Mouse (Mus musculus) bone marrow, adult 2 months (tissue): ENCODE data around the gene Prodh2. TPM values are rescaled to one million over a fixed set of nuclear protein-coding genes. Genes with fewer than 3 reads are reported as not detected.
A peak's percentile ranks its signal among the peaks of the same experiment; 100 is the strongest.

Experiments used
- H3K27ac ChIP-seq: fragments of 200-500 bp; 2 replicates; pipeline ENCODE4 v1.5.1; 2012; ENCODE audit warnings: low read depth, mild to moderate bottlenecking, control low read depth, inconsistent platforms, low read length; ENCODE audit not compliant: control insufficient read depth, poor library complexity, insufficient read depth
- H3K4me1 ChIP-seq: fragments of 200-500 bp; 2 replicates; pipeline ENCODE4 v1.6.1; 2011; ENCODE audit warnings: low read length; ENCODE audit not compliant: control insufficient read depth, insufficient read depth
- H3K4me3 ChIP-seq: fragments of 200-500 bp; replicated peaks from 2 replicates; pipeline ENCODE3; 2011; ENCODE audit warnings: mild to moderate bottlenecking, low read depth, low read length, control low read depth; ENCODE audit not compliant: control insufficient read depth
- CTCF ChIP-seq: fragments of 200-500 bp; IDR thresholded peaks from 2 replicates; pipeline ENCODE4 v1.5.1; 2011; ENCODE audit warnings: low read length, control low read depth; ENCODE audit not compliant: control insufficient read depth, insufficient read depth
- POLR2A ChIP-seq: fragments of 200-500 bp; IDR thresholded peaks from 2 replicates; pipeline ENCODE4 v1.6.1; 2011; ENCODE audit warnings: low read depth, mild to moderate bottlenecking, control low read depth, low read length, borderline replicate concordance; ENCODE audit not compliant: control insufficient read depth
- WGBS: fragments of 180-500 bp; shearing (Covaris S2); methylation state at CpG from one replicate; pipeline ENCODE4 v1.1.7; 2018; 5-methylcytosine and 5-hydroxymethylcytosine counted together
- polyA plus RNA-seq: library from polyadenylated mRNA; stranded (reverse); fragments of >200 nt; gene quantifications from 2 replicates; pipeline ENCODE4 v1.2.4, GENCODE M21; 2011; ENCODE audit warnings: low replicate concordance; ENCODE audit not compliant: missing spikeins, insufficient read depth, insufficient read length

Gene Prodh2
- polyA plus RNA-seq, 1 experiment: 3.1 TPM

DNA sequence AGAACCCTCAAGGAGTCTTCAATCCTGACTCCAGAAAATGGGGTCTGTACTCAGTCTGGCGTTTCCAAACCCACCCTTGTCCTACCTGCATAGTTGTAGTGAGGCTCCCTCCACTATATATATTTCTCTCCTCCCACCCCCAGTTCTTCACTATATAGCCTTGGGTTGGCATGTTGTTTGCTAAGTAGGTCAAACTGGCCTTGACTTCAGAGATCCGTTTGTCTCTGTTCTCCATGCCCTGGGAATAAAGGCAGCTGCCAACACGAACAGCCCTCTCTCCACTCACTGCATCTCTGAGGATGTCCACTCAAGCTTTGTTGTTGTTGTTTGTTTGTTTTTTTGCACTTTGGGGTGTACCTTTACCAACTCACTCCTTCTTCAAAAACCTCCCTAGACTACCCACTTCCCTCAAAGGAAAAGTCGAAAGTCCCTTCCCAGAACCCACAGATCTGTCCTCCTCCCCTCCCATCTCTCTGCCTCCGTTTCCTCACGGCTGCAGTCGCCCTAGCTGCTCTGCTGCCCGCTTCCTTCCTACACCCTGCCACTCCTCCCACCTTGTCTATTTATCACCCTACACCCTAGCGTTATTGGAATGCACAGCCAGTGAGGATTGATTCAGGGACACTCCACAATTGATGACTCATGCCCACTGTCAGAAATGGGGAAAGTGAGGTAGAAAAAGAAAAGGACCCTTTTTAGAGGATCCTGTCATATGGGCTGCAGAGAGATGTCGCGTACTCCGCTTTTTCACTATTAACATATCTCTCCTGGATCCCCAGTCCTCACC, 65.4 kb downstream of the Prodh2 start:
- Histone ChIP-seq H3K4me1 (peaks cover 2% of the 10 kb centered on the region; the same call in 1 of the 2 replicates), H3K4me3 (peak overlapping the region; percentile 81), H3K27ac (peak overlapping the region; percentile 66)
- WGBS: 6% methylated on average over 12 of the region's 12 CpGs
- TF ChIP-seq CTCF (no peak), POLR2A (no peak)

DNA sequence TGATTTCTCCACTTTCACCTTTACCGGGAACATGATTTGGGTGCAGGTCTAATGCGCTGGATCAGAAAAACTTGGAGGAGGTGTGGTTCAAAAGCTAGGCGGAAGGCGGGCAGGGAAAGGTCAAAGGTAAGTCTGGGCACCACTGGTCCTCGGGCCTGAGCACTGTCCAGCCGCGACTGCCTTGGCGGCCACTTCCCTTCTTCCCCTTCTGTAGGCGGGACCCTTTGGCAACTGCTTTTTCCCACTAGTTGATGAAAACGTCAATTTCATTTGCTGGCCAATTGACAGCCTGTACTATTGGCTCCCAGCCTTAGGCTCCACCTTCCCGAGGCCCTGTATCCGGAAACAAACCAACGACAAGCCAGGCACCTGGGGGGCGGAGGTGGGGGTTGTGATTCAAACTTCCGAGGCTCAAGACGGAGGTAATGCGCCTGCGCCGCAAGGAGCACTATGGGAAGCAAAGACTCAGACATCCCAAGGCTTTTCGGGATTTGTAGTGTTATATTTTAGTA, 66.1 kb downstream of the Prodh2 start, which contains the start of gene Lin37:
TSS of gene Lin37 (minus strand) at position 396 of the 512 bp plus-strand sequence.
- no peak for TF ChIP-seq CTCF
- peak; percentile 62; the same call in 1 of the 2 replicates for TF ChIP-seq POLR2A
- under 1% methylated on average over 20 of the region's 20 CpGs for WGBS
- Histone ChIP-seq H3K27ac (peak within 1 kb of the TSS; percentile 66), H3K4me1 (peaks cover 3% of the 10 kb centered on the region; the same call in 1 of the 2 replicates), H3K4me3 (peak within 1 kb of the TSS; percentile 81)

DNA sequence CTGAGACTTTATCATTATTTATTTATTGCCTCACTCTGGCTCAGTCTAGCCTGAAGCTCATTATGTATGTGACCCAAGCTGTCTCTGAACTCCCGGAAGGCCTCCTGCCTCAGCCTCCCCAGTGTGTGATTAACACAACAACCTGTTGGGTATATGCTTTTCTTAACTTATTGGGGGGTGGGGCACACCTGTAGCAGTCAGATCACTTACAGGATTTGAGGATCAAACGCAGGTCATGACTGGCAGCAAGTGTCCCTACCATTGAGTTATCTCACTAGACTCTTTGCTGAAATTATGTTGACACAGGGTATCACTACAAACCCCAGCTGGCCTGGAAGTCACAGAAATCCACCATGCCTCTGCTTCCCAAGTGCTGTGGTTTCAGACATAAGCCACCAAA, 66.9 kb downstream of the Prodh2 start:
- H3K27ac ChIP-seq: no peak overlapping the region
- TF ChIP-seq POLR2A (no peak), CTCF (no peak)
- WGBS: 81% methylated on average over 2 of the region's 2 CpGs
- H3K4me3 ChIP-seq: no peak overlapping the region
- H3K4me1 ChIP-seq: peaks cover 3% of the 10 kb centered on the region; the same call in 1 of the 2 replicates

DNA sequence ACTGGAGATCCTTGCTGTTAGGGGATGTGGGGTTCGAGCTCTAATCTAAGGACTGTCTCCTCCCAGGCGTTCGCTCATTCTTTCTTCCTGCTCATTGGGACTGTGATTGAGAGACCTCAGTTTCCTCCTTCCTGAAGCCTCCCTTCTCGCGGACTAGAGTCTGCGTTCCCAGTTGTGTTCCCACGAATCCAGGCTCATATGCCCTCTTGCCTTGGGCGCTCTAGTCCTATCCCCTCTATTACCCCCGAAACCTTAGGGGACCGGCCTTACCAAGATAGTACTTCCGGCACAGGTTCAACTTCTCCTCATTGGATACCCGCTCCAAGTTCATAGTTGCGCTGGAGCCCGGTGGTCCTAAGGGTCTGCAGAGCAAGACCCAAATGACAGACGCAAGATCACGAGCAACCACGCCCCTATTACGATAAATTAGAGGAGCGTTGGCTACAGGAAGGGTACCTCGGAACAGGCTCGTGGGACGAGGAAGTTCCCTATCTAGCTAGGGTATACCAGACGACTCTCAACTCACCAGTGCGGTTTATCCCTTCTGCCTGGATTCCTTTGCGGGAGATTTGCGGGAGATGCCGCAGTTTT, 69.2 kb downstream of the Prodh2 start:
- peak overlapping the region; percentile 17 for H3K27ac ChIP-seq
- H3K4me1 ChIP-seq: peaks cover 3% of the 10 kb centered on the region; the same call in 1 of the 2 replicates
- TF ChIP-seq POLR2A (no peak), CTCF (no peak)
- peak overlapping the region; percentile 90 for H3K4me3 ChIP-seq
- under 1% methylated on average over 27 of the region's 27 CpGs for WGBS

Other genes starting within 250 kb of the Prodh2 start
- gene Thap8, start 213.5 kb upstream of the Prodh2 start, polyA plus RNA-seq: not detected in 2 replicates
- gene Wdr62, start 213.2 kb upstream of the Prodh2 start, polyA plus RNA-seq: 33.7 and 45.3 TPM in 2 replicates
- gene Clip3, start 201.9 kb upstream of the Prodh2 start, polyA plus RNA-seq: 3.2 and 3.5 TPM in 2 replicates
- gene Alkbh6, start 184.9 kb upstream of the Prodh2 start, polyA plus RNA-seq: 11.7 and 23.3 TPM in 2 replicates
- 1.3 and 8.9 TPM in 2 replicates for gene Syne4, start 178.8 kb upstream of the Prodh2 start, polyA plus RNA-seq
- gene E130208F15Rik, start 171.9 kb upstream of the Prodh2 start, polyA plus RNA-seq: 0.56 TPM in 1 of 2 replicates, not detected in the other
- gene Sdhaf1, start 169.7 kb upstream of the Prodh2 start, polyA plus RNA-seq: 6.3 and 10.1 TPM in 2 replicates
- gene Lrfn3, start 130.8 kb upstream of the Prodh2 start, polyA plus RNA-seq: 0.45 and 0.70 TPM in 2 replicates
- 164 and 433 TPM in 2 replicates for gene Tyrobp, start 79.9 kb upstream of the Prodh2 start, polyA plus RNA-seq
- 47.8 and 107 TPM in 2 replicates for gene Hcst, start 73.8 kb upstream of the Prodh2 start, polyA plus RNA-seq
- gene Nfkbid, start 71.9 kb upstream of the Prodh2 start, polyA plus RNA-seq: 12.3 and 34.2 TPM in 2 replicates
- 6.2 TPM in 1 of 2 replicates, not detected in the other for gene Aplp1, start 48.1 kb upstream of the Prodh2 start, polyA plus RNA-seq
- 0.25 and 4.8 TPM in 2 replicates for gene Kirrel2, start 35.9 kb upstream of the Prodh2 start, polyA plus RNA-seq
- 1.5 TPM in 1 of 2 replicates, not detected in the other for gene Nphs1, start 35.3 kb upstream of the Prodh2 start, polyA plus RNA-seq
- gene Arhgap33, start 41.4 kb downstream of the Prodh2 start, polyA plus RNA-seq: 45.1 and 61.6 TPM in 2 replicates
- gene Hspb6, start 58.6 kb downstream of the Prodh2 start, polyA plus RNA-seq: 13.1 and 19.0 TPM in 2 replicates
- 4.2 and 12.8 TPM in 2 replicates for gene Proser3, start 58.7 kb downstream of the Prodh2 start, polyA plus RNA-seq
- 22.2 and 47.7 TPM in 2 replicates for gene Lin37, start 66.2 kb downstream of the Prodh2 start, polyA plus RNA-seq
- gene U2af1l4, start 69.7 kb downstream of the Prodh2 start, polyA plus RNA-seq: 28.8 and 71.1 TPM in 2 replicates
- gene Gm49396, start 69.7 kb downstream of the Prodh2 start, polyA plus RNA-seq: 7.6 and 11.0 TPM in 2 replicates
- gene Psenen, start 70.0 kb downstream of the Prodh2 start, polyA plus RNA-seq: 50.7 and 98.9 TPM in 2 replicates
- gene Igflr1, start 71.8 kb downstream of the Prodh2 start, polyA plus RNA-seq: 11.3 and 15.7 TPM in 2 replicates
- 35.5 and 102 TPM in 2 replicates for gene Kmt2b, start 95.1 kb downstream of the Prodh2 start, polyA plus RNA-seq
- gene Zbtb32, start 105.3 kb downstream of the Prodh2 start, polyA plus RNA-seq: 3.1 TPM in 1 of 2 replicates, not detected in the other
- 1.4 TPM in 1 of 2 replicates, not detected in the other for gene Upk1a, start 119.2 kb downstream of the Prodh2 start, polyA plus RNA-seq
- gene Cox6b1, start 132.5 kb downstream of the Prodh2 start, polyA plus RNA-seq: 443 and 613 TPM in 2 replicates
- not detected in 2 replicates for gene Etv2, start 142.2 kb downstream of the Prodh2 start, polyA plus RNA-seq
- gene Rbm42, start 156.7 kb downstream of the Prodh2 start, polyA plus RNA-seq: 24.9 and 25.2 TPM in 2 replicates
- 19.5 and 32.1 TPM in 2 replicates for gene Haus5, start 171.4 kb downstream of the Prodh2 start, polyA plus RNA-seq
- gene Pmis2, start 178.0 kb downstream of the Prodh2 start, polyA plus RNA-seq: not detected in 2 replicates
- gene 2200002J24Rik, start 205.3 kb downstream of the Prodh2 start, polyA plus RNA-seq: not detected in 2 replicates
- 0.95 TPM in 1 of 2 replicates, not detected in the other for gene Atp4a, start 218.6 kb downstream of the Prodh2 start, polyA plus RNA-seq
- gene Tmem147, start 235.9 kb downstream of the Prodh2 start, polyA plus RNA-seq: 49.6 and 95.6 TPM in 2 replicates